Mouse (Mus musculus): ENCODE results near the gene Hoxd12. TPM values are rescaled to one million over a fixed set of nuclear protein-coding genes. Genes with fewer than 3 reads are reported as not detected.

Hoxd12 gene
- polyA plus RNA-seq, 1 experiment from 2014 or later, result not detected

DNA sequence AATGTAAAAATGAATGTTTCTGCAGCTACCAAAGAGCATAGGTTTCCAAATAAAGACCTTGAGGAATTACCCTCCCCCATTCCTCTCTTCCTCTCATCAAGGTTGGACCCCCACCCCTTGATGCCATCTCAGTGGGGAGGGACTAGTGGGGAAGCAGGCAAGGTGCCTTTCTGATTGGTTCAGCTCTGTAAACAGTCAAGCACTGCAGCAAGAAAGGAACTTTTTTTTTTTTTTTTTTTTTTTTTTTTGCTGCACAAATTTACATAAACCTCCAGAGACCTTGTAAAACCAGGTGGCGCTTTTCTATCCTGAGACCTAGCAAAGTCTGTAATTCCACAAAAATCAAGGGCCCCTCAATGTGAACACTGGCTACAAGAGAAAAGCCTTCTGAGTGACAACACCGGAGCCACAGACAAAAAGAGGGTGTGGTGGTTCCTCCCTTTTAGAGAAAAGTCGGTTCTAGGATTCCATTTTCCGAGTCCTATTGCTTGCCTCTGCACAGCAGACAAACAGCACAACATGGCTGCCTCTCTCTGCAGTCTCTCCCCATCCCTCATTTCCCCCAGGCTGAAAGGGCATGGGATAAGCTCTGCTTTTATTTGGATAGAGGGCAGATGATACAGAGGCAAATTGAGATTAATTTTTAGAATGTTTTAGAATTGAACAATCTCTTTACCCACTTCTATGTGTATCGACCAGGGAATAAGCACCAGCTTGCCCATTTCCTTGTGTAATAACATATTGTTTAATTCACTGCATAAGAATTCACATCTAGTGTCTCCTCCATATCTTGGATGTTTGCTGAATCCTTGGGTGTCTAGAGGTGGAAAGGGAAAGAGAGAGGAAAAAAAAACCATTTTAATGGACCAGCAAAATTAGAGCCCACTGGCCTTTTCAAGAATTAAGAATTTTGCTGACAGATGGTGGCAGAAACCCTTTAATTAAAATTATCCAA lies 34.9 kb downstream of the Hoxd12 start:
- no peak for ATAC-seq
- Histone ChIP-seq H3K36me3 (ENCODE audit: control insufficient read depth, insufficient read depth, low read length) (no peaks in the 10 kb centered on the region), H3K27me3 (replicated peaks; ENCODE audit: control insufficient read depth, insufficient read depth, low read length) (peaks cover 56% of the 10 kb centered on the region), H3K4me1 (ENCODE audit: control insufficient read depth, insufficient read depth, low read depth, low read length) (peaks cover 14% of the 10 kb centered on the region), H3K27ac (ENCODE audit: low read depth, low read length) (no peak overlapping the region), H3K9ac (ENCODE audit: low read depth, low read length) (no peak overlapping the region), H3K4me3 (ENCODE audit: low read length) (no peak overlapping the region), H3K9me3 (ENCODE audit: control insufficient read depth, low read length) (no peaks in the 10 kb centered on the region), H3K4me2 (ENCODE audit: low read length) (no peak overlapping the region)
- 4% methylated on average over 5 of the region's 5 CpGs for WGBS

- Histone ChIP-seq H3K4me1 (ENCODE audit: control insufficient read depth, insufficient read depth, low read depth, low read length) (peaks cover 5% of the 10 kb centered on the region; the same call in 1 of the 2 replicates), H3K9me3 (ENCODE audit: control insufficient read depth, low read length) (no peaks in the 10 kb centered on the region), H3K27me3 (replicated peaks; ENCODE audit: control insufficient read depth, insufficient read depth, low read length) (peaks cover 63% of the 10 kb centered on the region), H3K9ac (ENCODE audit: low read depth, low read length) (no peak overlapping the region), H3K4me2 (ENCODE audit: low read length) (peak overlapping the region; percentile 14; the same call in 1 of the 2 replicates), H3K4me3 (ENCODE audit: low read length) (no peak overlapping the region), H3K27ac (ENCODE audit: low read depth, low read length) (no peak overlapping the region), H3K36me3 (ENCODE audit: control insufficient read depth, insufficient read depth, low read length) (no peaks in the 10 kb centered on the region)
- under 1% methylated on average over 16 of the region's 16 CpGs for WGBS
- no peak for ATAC-seq
Observed at GRCm38 (mm10) chr2:74710929-74711543, 36.2 kb downstream of the Hoxd12 start.

DNA sequence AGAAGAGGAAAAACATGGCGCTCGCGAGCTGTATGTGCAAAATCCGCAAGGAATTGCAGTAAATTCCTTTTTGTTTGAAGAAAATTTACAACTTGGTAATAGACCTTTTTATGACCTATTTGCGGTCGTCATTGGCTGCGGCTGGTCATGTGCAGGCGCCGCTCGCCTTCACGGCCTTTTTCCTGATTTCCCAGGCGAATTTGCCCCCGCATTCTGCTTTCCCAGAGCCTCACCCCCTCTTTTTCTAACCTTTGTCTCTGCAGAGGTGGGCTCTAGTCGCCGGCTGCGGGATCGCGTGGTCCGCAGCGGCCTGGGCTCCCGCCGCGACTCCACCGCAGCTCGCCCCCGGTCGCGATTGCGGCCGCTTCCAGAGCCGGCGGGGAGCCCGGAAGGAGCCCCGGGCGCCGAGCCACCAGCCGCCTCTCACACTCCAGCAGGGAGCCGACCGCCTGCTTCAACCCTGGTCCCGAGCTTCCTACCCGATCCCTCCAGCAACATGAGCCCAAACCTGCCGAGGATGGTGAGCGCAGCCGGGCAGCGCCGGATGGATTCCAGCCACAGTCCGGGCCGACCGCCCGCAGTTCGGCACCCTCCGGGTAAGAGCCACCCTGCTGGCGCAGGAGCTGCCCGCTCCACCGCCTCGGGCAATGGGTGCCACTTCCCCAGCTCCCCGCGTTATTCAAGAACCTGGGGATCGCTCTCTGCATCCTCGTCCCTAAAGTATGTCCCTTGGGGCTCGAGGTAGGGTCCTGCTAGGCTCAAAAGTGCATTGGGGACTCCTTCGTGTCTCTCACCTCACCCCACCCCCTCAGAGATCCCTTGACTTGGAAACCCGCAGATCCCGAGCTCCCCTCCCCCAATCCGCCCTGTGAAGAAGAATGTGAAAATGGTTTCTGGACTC lies 37.2 kb downstream of the Hoxd12 start, which contains the start of the genes Hoxd3 and Hoxd4:
Hoxd3 (plus strand) TSS at position 207 of the 901 bp plus-strand sequence.
Hoxd4 (plus strand) TSS at position 209 of the 901 bp plus-strand sequence.
- Histone ChIP-seq H3K27ac (ENCODE audit: low read depth, low read length) (peak within 1 kb of the TSS; percentile 41), H3K9ac (ENCODE audit: low read depth, low read length) (peak within 1 kb of the TSS; percentile 42)
- 0 out of 2 replicates have a peak, but pooled peaks have one; percentile 25 for ATAC-seq

GRCm38 (mm10) chr2:74713239-74714150 lies 38.7 kb downstream of the Hoxd12 start:
- Histone ChIP-seq H3K4me1 (ENCODE audit: control insufficient read depth, insufficient read depth, low read depth, low read length) (peaks cover 7% of the 10 kb centered on the region; the same call in 1 of the 2 replicates), H3K27ac (ENCODE audit: low read depth, low read length) (no peak overlapping the region), H3K9me3 (ENCODE audit: control insufficient read depth, low read length) (no peaks in the 10 kb centered on the region), H3K27me3 (replicated peaks; ENCODE audit: control insufficient read depth, insufficient read depth, low read length) (peaks cover 60% of the 10 kb centered on the region), H3K36me3 (ENCODE audit: control insufficient read depth, insufficient read depth, low read length) (no peaks in the 10 kb centered on the region), H3K4me2 (ENCODE audit: low read length) (no peak overlapping the region), H3K9ac (ENCODE audit: low read depth, low read length) (no peak overlapping the region), H3K4me3 (ENCODE audit: low read length) (peak overlapping the region; percentile 16)
- 7% methylated on average over 19 of the region's 19 CpGs for WGBS
- ATAC-seq, result no peak

More for the DNA sequence above, 37.2 kb downstream of the Hoxd12 start, which contains the start of the genes Hoxd3 and Hoxd4:
- H3K4me1 ChIP-seq (ENCODE audit: control insufficient read depth, insufficient read depth, low read depth, low read length), result peaks cover 7% of the 10 kb centered on the region; the same call in 1 of the 2 replicates
- peak within 1 kb of the TSS; percentile 38 for H3K4me2 ChIP-seq (ENCODE audit: low read length)
- peak within 1 kb of the TSS; percentile 36 for H3K4me3 ChIP-seq (ENCODE audit: low read length)
- H3K27me3 ChIP-seq (replicated peaks; ENCODE audit: control insufficient read depth, insufficient read depth, low read length), result peaks cover 63% of the 10 kb centered on the region
- H3K36me3 ChIP-seq (ENCODE audit: control insufficient read depth, insufficient read depth, low read length), result no peaks in the 10 kb centered on the region
- under 1% methylated on average over 64 of the region's 65 CpGs for WGBS
- no peaks in the 10 kb centered on the region for H3K9me3 ChIP-seq (ENCODE audit: control insufficient read depth, low read length)

DNA sequence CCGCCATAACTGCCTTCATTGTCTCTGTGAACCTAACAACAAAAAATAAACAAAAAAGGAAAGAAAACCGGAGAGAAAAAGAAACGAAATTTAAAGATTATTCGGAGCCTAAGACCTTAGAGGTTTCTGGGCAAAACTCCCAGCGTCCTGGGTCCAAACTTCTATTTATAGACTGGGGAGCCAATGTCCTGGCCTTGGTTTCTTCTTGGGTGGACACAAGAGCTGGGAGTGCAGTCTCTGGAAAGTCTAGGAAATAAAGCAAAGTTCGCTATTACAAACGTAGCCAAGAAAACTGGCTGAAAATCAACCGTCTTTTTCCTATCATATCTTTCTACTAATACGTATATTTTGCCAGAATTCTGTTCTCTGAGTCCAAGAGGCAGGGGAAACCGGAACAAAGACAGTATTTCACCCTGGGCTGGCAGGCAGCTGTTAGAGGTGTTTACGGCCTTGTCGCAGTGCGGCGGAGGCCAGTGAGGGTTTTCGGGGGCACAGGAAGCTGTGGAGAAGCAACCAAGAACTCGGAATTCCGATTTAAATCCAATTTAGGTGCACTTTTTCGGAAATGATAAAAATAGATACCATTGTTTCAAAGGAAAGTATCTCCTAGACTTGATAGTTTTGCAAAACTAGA lies 39.5 kb downstream of the Hoxd12 start:
- Histone ChIP-seq H3K27me3 (replicated peaks; ENCODE audit: control insufficient read depth, insufficient read depth, low read length) (peaks cover 58% of the 10 kb centered on the region), H3K4me3 (ENCODE audit: low read length) (peak overlapping the region; percentile 16), H3K9ac (ENCODE audit: low read depth, low read length) (no peak overlapping the region), H3K36me3 (ENCODE audit: control insufficient read depth, insufficient read depth, low read length) (no peaks in the 10 kb centered on the region), H3K4me2 (ENCODE audit: low read length) (no peak overlapping the region), H3K27ac (ENCODE audit: low read depth, low read length) (no peak overlapping the region), H3K9me3 (ENCODE audit: control insufficient read depth, low read length) (no peaks in the 10 kb centered on the region), H3K4me1 (ENCODE audit: control insufficient read depth, insufficient read depth, low read depth, low read length) (peaks cover 7% of the 10 kb centered on the region; the same call in 1 of the 2 replicates)
- WGBS, result 5% methylated on average over 18 of the region's 18 CpGs
- ATAC-seq, result no peak

DNA sequence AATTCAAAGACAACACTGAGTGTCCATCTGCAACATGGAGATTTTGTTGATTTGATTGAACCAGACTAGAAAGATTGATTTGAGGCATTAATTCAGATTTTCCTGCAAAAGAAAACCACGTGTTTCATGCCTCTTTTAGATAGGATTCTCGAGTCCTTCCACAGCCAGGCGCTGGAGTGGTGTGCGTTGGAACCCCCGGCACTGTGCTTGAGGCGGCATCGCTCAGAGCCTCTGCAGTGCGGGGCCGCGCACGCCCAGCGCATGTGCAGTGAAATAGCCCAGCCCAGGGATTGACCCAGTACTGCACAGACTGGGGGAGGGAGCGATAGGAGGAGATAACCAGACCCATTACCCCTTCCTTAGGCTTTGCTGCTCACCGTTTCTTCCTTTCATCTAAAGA lies 40.1 kb downstream of the Hoxd12 start:
- peak; percentile 60 for ATAC-seq
- peaks cover 60% of the 10 kb centered on the region for H3K27me3 ChIP-seq (replicated peaks; ENCODE audit: control insufficient read depth, insufficient read depth, low read length)
- H3K36me3 ChIP-seq (ENCODE audit: control insufficient read depth, insufficient read depth, low read length), result no peaks in the 10 kb centered on the region
- no peak overlapping the region for H3K27ac ChIP-seq (ENCODE audit: low read depth, low read length)
- WGBS, result 1% methylated on average over 14 of the region's 14 CpGs
- H3K4me2 ChIP-seq (ENCODE audit: low read length), result no peak overlapping the region
- no peaks in the 10 kb centered on the region for H3K9me3 ChIP-seq (ENCODE audit: control insufficient read depth, low read length)
- no peak overlapping the region for H3K9ac ChIP-seq (ENCODE audit: low read depth, low read length)
- H3K4me1 ChIP-seq (ENCODE audit: control insufficient read depth, insufficient read depth, low read depth, low read length), result peaks cover 7% of the 10 kb centered on the region; the same call in 1 of the 2 replicates
- H3K4me3 ChIP-seq (ENCODE audit: low read length), result peak overlapping the region; percentile 16

DNA sequence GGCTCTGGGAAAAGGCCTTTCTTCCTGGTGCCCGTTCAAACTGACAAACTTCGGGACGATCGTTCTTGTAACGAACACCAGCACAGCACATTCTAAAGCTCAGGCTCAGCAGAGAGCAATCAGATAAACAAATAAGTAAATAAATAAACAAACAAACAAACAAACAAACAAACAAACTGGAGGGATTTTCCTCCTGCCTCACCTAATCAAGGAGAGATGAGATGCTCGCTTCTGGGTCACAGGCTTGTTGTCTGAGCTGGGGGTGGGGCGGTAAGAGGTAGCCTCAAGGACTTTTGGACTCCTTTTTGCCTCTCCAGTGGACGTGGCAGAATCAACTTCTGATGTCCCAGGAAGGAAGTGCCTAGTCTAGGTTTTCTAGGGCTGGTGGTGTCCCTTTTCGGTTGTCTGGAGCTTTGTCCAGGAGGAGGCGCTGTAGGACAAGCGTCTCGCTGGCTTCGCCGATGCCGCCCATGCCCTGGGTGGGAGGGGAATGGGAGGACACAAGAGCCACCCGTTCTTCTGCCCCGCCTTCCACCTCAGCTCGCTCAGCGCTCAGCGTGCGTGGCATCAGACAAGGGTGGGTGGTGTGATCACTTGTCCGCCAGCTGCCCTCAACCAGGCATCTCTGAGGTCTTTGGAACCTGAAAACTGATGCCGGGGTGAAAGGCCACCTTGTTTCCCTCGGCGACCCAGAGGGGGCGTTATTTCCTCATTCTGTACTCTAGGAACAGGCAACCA lies 40.9 kb downstream of the Hoxd12 start:
- peak; percentile 78 for ATAC-seq
- Histone ChIP-seq H3K27ac (ENCODE audit: low read depth, low read length) (no peak overlapping the region), H3K4me1 (ENCODE audit: control insufficient read depth, insufficient read depth, low read depth, low read length) (peaks cover 7% of the 10 kb centered on the region; the same call in 1 of the 2 replicates), H3K36me3 (ENCODE audit: control insufficient read depth, insufficient read depth, low read length) (no peaks in the 10 kb centered on the region), H3K27me3 (replicated peaks; ENCODE audit: control insufficient read depth, insufficient read depth, low read length) (peaks cover 56% of the 10 kb centered on the region), H3K4me2 (ENCODE audit: low read length) (peak overlapping the region; percentile 65), H3K9ac (ENCODE audit: low read depth, low read length) (peak overlapping the region; percentile 42; the same call in 1 of the 2 replicates), H3K4me3 (ENCODE audit: low read length) (peak overlapping the region; percentile 31), H3K9me3 (ENCODE audit: control insufficient read depth, low read length) (no peaks in the 10 kb centered on the region)
- WGBS, result 3% methylated on average over 26 of the region's 26 CpGs
